Mouse (Mus musculus): ENCODE data around the gene 2510039O18Rik. TPM values are rescaled to one million over a fixed set of nuclear protein-coding genes. Genes with fewer than 3 reads are reported as not detected.
A peak's percentile ranks its signal among the peaks of the same experiment; 100 is the strongest.

2510039O18Rik gene
- total and polyA plus RNA-seq, 2 experiments from 2014 or later = 10.4 to 76.2 TPM

DNA sequence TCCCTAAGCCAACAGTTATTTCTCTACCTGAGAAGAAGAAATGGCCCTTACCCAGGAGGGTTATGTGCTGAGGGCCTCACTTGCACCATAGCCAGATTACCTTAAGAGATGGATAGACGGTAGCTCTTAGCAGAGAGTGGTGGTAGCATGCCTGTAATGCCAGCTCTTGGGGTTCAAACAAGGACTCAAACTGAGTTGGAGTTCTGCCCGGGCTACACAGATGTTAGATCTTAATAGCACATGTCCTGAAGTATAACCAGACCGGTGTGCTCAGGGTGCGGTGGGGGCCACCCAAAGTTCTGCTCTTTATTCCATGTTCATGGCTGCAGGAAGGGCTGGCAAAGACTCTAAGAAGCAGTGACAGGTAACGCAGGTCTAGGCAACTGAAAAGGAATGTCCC is 31.2 kb upstream of the 2510039O18Rik start:
- H3K36me3 ChIP-seq (replicated peaks; ENCODE audit: control insufficient read depth, insufficient read depth, low read length) = peaks cover 35% of the 10 kb centered on the region
- DNase-seq (ENCODE audit: low spot score) (no peak), ATAC-seq (ENCODE audit: insufficient read depth, low read depth) (peak; percentile 13; the same call in 1 of the 2 replicates)
- no peak overlapping the region for H3K4me3 ChIP-seq (ENCODE audit: low read depth, low read length)
- peak overlapping the region; percentile 55; the same call in 1 of the 2 replicates for H3K27ac ChIP-seq (ENCODE audit: low read depth)
- no peak for TF ChIP-seq EP300 (IDR thresholded peaks at IDR 0.05; ENCODE audit: low read depth)
- no peaks in the 10 kb centered on the region for H3K9me3 ChIP-seq (replicated peaks; ENCODE audit: control insufficient read depth, low read length)
- H3K9ac ChIP-seq (replicated peaks; ENCODE audit: low read depth, low read length) = no peak overlapping the region
- 65% methylated on average over 5 of the region's 5 CpGs for WGBS
- no peaks in the 10 kb centered on the region for H3K27me3 ChIP-seq (ENCODE audit: control insufficient read depth, insufficient read depth, low read length)
- H3K4me2 ChIP-seq (ENCODE audit: low read depth, low read length) = no peak overlapping the region
- peaks cover 6% of the 10 kb centered on the region; the same call in 1 of the 2 replicates for H3K4me1 ChIP-seq (ENCODE audit: control insufficient read depth, insufficient read depth)

DNA sequence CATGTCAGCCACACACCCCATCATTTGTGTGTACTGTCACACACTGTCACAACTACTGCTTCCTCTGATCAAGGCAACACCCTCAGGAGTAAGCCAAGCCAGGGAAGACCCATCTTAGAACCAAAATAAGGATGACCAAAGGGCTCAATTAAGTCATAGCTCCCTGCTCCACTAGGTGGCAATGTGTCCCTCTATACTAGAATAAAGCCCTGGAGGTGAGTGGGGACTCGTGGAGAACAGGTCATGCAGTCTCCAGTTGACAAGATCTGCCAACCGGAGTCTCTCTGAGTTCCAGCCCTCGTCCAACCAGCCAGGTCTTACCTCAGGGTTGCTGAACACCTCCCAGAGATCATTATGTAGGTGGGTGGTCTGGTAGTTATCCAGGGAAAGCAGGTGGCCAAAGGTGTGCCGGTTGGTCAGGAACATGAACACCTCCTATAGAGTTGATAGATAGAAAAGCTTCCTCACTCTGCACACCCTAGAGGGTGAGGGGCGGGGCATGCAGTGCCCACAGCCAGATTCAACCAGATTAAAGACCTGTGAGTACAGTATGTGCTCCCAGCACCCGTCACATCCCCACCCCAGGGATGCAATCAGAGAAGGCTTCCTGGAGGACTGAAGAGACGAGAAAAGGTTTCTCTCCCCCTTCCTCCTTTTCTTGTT is 22.1 kb upstream of the 2510039O18Rik start:
- Histone ChIP-seq H3K4me1 (ENCODE audit: control insufficient read depth, insufficient read depth) (no peaks in the 10 kb centered on the region), H3K4me2 (ENCODE audit: low read depth, low read length) (no peak overlapping the region), H3K27me3 (ENCODE audit: control insufficient read depth, insufficient read depth, low read length) (no peaks in the 10 kb centered on the region), H3K9ac (replicated peaks; ENCODE audit: low read depth, low read length) (no peak overlapping the region), H3K4me3 (ENCODE audit: low read depth, low read length) (no peak overlapping the region), H3K36me3 (replicated peaks; ENCODE audit: control insufficient read depth, insufficient read depth, low read length) (peaks cover 94% of the 10 kb centered on the region), H3K9me3 (replicated peaks; ENCODE audit: control insufficient read depth, low read length) (no peaks in the 10 kb centered on the region), H3K27ac (ENCODE audit: low read depth) (no peak overlapping the region)
- DNase-seq (ENCODE audit: low spot score) = no peak
- no peak for TF ChIP-seq EP300 (IDR thresholded peaks at IDR 0.05; ENCODE audit: low read depth)
- peak; percentile 73 for TF ChIP-seq CTCF (IDR thresholded peaks at IDR 0.05; ENCODE audit: low read depth)
- ATAC-seq (ENCODE audit: insufficient read depth, low read depth) = peak; percentile 34; the same call in 1 of the 2 replicates
- 62% methylated on average over 7 of the region's 7 CpGs for WGBS

DNA sequence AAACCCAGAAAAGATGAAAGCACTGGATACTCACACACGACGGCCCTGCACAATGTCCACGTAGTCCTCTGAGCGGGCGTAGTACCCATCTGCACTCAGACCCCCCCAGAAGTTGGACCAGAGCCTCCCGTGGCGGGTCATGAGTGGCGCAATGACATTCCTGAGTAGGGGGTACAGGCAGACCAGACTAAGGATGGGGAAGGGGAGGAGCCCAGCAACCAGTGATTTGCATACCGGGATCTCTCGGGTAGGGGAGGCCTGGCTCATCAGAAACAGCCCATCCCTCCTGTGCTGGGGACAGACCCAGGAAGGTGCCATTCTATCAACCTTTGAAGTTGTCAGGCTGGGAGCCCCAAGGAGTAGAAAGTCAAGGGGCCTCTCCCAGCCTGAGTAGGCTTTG is 19.7 kb upstream of the 2510039O18Rik start:
- H3K9ac ChIP-seq (replicated peaks; ENCODE audit: low read depth, low read length) = no peak overlapping the region
- 67% methylated on average over 10 of the region's 10 CpGs for WGBS
- H3K9me3 ChIP-seq (replicated peaks; ENCODE audit: control insufficient read depth, low read length) = no peaks in the 10 kb centered on the region
- peaks cover 95% of the 10 kb centered on the region for H3K36me3 ChIP-seq (replicated peaks; ENCODE audit: control insufficient read depth, insufficient read depth, low read length)
- H3K27me3 ChIP-seq (ENCODE audit: control insufficient read depth, insufficient read depth, low read length) = no peaks in the 10 kb centered on the region
- no peak overlapping the region for H3K4me3 ChIP-seq (ENCODE audit: low read depth, low read length)
- DNase-seq (ENCODE audit: low spot score) (no peak), ATAC-seq (ENCODE audit: insufficient read depth, low read depth) (no peak)
- TF ChIP-seq EP300 (IDR thresholded peaks at IDR 0.05; ENCODE audit: low read depth) = no peak
- no peak for TF ChIP-seq CTCF (IDR thresholded peaks at IDR 0.05; ENCODE audit: low read depth)
- H3K4me1 ChIP-seq (ENCODE audit: control insufficient read depth, insufficient read depth) = no peaks in the 10 kb centered on the region
- no peak overlapping the region for H3K27ac ChIP-seq (ENCODE audit: low read depth)
- H3K4me2 ChIP-seq (ENCODE audit: low read depth, low read length) = no peak overlapping the region

DNA sequence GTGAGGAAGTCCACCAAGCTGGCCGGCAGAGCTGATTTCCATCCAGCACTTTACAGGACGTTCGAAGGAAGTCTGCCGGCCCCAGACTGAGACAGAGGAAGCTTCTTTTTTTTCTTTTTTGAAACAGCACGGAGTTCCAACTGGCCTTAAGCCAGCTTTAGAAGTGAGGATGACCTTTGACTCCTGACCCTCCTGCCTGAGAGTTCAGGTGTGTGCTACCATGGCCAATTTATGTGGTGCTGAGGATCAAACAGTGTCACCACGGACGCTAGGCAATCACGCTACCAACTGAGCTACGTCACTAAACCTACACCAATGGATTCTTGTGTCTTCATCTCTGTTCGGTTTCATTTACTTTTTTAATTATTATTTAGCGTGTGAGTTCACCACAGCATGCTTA is 18.4 kb upstream of the 2510039O18Rik start:
- Histone ChIP-seq H3K9me3 (replicated peaks; ENCODE audit: control insufficient read depth, low read length) (no peaks in the 10 kb centered on the region), H3K9ac (replicated peaks; ENCODE audit: low read depth, low read length) (no peak overlapping the region), H3K36me3 (replicated peaks; ENCODE audit: control insufficient read depth, insufficient read depth, low read length) (peaks cover 92% of the 10 kb centered on the region), H3K4me3 (ENCODE audit: low read depth, low read length) (no peak overlapping the region), H3K4me2 (ENCODE audit: low read depth, low read length) (no peak overlapping the region), H3K27me3 (ENCODE audit: control insufficient read depth, insufficient read depth, low read length) (no peaks in the 10 kb centered on the region), H3K27ac (ENCODE audit: low read depth) (no peak overlapping the region), H3K4me1 (ENCODE audit: control insufficient read depth, insufficient read depth) (no peaks in the 10 kb centered on the region)
- no peak for DNase-seq (ENCODE audit: low spot score)
- no peak for ATAC-seq (ENCODE audit: insufficient read depth, low read depth)
- TF ChIP-seq CTCF (IDR thresholded peaks at IDR 0.05; ENCODE audit: low read depth) = no peak
- TF ChIP-seq EP300 (IDR thresholded peaks at IDR 0.05; ENCODE audit: low read depth) = no peak
- 68% methylated on average over 11 of the region's 11 CpGs for WGBS

DNA sequence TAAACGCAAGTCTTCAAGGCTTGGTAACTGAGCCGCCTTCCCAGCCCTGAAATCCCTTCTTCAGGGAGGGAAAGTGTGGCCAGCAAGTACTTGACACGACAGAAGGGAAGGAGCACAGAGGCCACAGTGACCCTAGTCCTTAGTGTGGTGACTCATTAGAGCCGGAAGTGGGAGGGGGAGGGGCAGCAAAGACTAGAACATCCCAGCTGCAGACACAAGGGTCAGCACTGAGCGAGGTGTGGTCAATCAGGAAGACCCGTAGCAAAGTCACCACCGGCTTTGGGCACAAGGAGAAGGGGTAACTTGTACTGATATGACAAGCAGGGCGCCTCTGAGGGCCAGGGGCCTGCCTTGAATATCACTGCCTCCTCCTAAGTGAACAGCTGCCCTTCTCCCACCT is 13.0 kb upstream of the 2510039O18Rik start:
- H3K27ac ChIP-seq (ENCODE audit: low read depth) = peak overlapping the region; percentile 5; the same call in 1 of the 2 replicates
- no peak overlapping the region for H3K4me3 ChIP-seq (ENCODE audit: low read depth, low read length)
- peaks cover 83% of the 10 kb centered on the region for H3K36me3 ChIP-seq (replicated peaks; ENCODE audit: control insufficient read depth, insufficient read depth, low read length)
- peak; percentile 57; the same call in 1 of the 2 replicates for ATAC-seq (ENCODE audit: insufficient read depth, low read depth)
- H3K27me3 ChIP-seq (ENCODE audit: control insufficient read depth, insufficient read depth, low read length) = no peaks in the 10 kb centered on the region
- H3K9me3 ChIP-seq (replicated peaks; ENCODE audit: control insufficient read depth, low read length) = no peaks in the 10 kb centered on the region
- H3K9ac ChIP-seq (replicated peaks; ENCODE audit: low read depth, low read length) = no peak overlapping the region
- no peak overlapping the region for H3K4me2 ChIP-seq (ENCODE audit: low read depth, low read length)
- TF ChIP-seq EP300 (IDR thresholded peaks at IDR 0.05; ENCODE audit: low read depth) (no peak), CTCF (IDR thresholded peaks at IDR 0.05; ENCODE audit: low read depth) (no peak)
- H3K4me1 ChIP-seq (ENCODE audit: control insufficient read depth, insufficient read depth) = no peaks in the 10 kb centered on the region
- DNase-seq (ENCODE audit: low spot score) = no peak
- 45% methylated on average over 8 of the region's 8 CpGs for WGBS

DNA sequence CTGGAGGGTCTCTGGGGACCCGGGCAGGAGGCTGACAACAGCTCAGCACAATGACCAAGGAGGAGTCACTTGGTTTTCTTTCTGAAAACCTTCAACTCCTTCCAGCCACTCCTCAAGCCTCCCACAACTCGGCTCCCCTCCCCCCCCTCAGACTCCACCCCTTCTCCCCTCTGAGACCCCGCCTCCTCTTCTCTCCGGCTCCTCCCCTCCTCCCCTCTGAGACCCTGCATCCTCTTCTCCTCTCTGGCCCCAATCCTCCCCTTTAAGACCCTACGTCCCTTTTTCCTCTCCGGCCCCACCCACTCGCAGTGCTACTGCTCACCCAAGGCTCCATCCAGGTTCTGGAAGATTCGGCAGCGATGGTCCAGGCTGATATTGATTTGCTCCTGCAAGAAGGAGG is 12.6 kb upstream of the 2510039O18Rik start:
- TF ChIP-seq EP300 (IDR thresholded peaks at IDR 0.05; ENCODE audit: low read depth) (no peak), CTCF (IDR thresholded peaks at IDR 0.05; ENCODE audit: low read depth) (no peak)
- H3K4me1 ChIP-seq (ENCODE audit: control insufficient read depth, insufficient read depth) = peaks cover 1% of the 10 kb centered on the region; the same call in 1 of the 2 replicates
- no peak overlapping the region for H3K4me2 ChIP-seq (ENCODE audit: low read depth, low read length)
- DNase-seq (ENCODE audit: low spot score) = no peak
- ATAC-seq (ENCODE audit: insufficient read depth, low read depth) = no peak
- H3K4me3 ChIP-seq (ENCODE audit: low read depth, low read length) = no peak overlapping the region
- peak overlapping the region; percentile 5; the same call in 1 of the 2 replicates for H3K27ac ChIP-seq (ENCODE audit: low read depth)
- peaks cover 79% of the 10 kb centered on the region for H3K36me3 ChIP-seq (replicated peaks; ENCODE audit: control insufficient read depth, insufficient read depth, low read length)
- H3K9ac ChIP-seq (replicated peaks; ENCODE audit: low read depth, low read length) = no peak overlapping the region
- WGBS = 29% methylated on average over 9 of the region's 9 CpGs
- H3K27me3 ChIP-seq (ENCODE audit: control insufficient read depth, insufficient read depth, low read length) = no peaks in the 10 kb centered on the region
- no peaks in the 10 kb centered on the region for H3K9me3 ChIP-seq (replicated peaks; ENCODE audit: control insufficient read depth, low read length)

Data from heart, postnatal 0 days (tissue).